Mouse (Mus musculus): ENCODE measurements around the gene Vav3. TPM values are rescaled to one million over a fixed set of nuclear protein-coding genes. Genes with fewer than 3 reads are reported as not detected.

The Vav3 gene
- total RNA-seq (2023) = 23.4 TPM

DNA sequence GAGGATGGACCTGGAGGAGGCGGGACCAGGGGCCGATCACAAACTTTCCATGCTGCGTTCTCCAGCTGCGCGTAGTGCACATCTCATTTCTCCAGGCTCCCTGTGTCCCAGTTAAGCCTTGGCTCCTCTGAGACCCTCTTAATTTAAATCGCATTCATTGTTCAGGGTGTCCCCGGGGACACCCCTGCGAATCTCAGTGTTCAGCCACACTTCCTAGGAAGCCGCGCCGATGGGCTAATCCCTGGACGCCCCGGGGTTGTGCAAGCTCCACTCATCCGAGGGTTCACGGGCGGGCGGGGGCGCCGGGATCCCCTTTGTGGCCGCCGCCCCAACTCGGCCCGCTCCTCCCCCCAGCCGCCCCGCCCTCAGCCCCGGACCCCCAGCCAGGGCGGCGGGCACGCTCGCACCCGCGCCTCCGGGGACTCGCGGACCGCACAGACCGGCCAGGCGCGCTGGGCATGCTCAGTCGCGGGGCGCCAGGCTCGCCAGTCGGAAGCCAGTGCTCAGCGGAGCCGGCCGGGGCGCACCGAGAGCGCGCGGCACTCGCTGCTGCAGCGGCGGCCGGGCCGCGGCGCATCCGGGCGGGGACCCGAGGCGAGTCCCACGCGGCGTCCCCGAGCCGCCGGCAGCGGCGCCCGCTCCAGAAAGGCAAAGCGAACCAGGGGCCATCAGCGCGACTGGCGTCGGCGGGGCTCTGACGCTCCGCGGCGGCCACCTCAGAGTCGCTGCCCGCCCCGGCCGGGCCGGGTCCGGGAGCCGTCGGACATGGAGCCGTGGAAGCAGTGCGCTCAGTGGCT lies at the start of gene Vav3:
Vav3 (plus strand) TSS at position 380 of the 797 bp plus-strand sequence.

Other genes starting within 250 kb of the Vav3 start
- gene Slc25a24, start 217.5 kb upstream of the Vav3 start, total RNA-seq (2023) = 10.3 TPM

Data from CD4-positive naive resting alpha-beta T cell, adult 76 days (primary cell).